ENCODE assay signal across 8 mouse cellular contexts in the genomic region with DNA sequence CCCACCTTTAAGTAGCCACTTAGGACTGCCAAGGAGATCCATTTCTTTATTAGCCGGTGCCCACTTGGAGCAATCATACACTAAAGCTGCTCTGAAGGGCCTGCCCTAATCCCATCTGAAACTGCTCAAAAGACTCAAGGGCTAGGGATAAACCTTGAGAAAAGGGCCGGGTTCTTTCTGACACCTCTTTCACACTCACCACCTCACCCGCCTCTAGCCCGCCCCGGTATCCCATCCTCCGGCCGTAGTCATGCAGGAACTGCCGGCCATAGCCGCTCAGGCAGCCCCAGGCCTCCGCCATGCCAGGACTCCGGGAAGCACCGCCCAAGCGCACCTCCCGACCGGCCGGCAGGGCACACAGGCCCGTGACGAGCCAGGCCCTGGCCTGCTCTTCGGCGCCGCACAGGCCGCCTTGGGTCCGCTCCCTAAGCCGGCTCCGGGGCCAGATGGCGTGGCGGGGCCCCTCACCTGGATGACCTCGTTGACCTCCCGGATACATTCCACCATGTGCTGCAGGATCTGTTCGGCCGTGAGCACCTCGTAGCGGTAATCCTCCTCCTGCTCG. TPM values are rescaled to one million over a fixed set of nuclear protein-coding genes. Genes with fewer than 3 reads are reported as not detected.
DNase-seq lines count a peak whose midpoint lies in the region; ATAC-seq and TF ChIP-seq lines count a peak whose summit lies in the region.

No protein-coding gene starts in this region.

- TF ChIP-seq CTCF in liver, adult 2 months (IDR thresholded peaks at IDR 0.05; ENCODE audit: low read depth, low read length) = peak; percentile 31

- ATAC-seq in embryonic facial prominence, embryonic 12.5 days (ENCODE audit: insufficient number of reproducible peaks, insufficient read depth, low FRiP score, low TSS enrichment) = peak; percentile 75

- peak; percentile 57 for DNase-seq in 3T3-L1 (ENCODE audit: low read depth, low spot score)
- DNase-seq in adrenal gland, postnatal 14 days = peak; percentile 88
- peak; percentile 75 for DNase-seq in heart, adult 18-20 months
- DNase-seq in kidney, adult 8-10 months = peak; percentile 62 to 67
- peak; percentile 55 for DNase-seq in liver, adult 2 months (ENCODE audit: extremely low read depth, low read depth, low spot score)
- DNase-seq in monocyte, adult 2 months (ENCODE audit: low read depth in 1 of 2, low spot score in 2 of 2) = peak; percentile 17 to 56
- DNase-seq in spleen, postnatal 14 days (ENCODE audit: low spot score in 2 of 2) = peak; percentile 47 to 61

- peak overlapping the region; percentile 99 for H3K27ac ChIP-seq in embryonic facial prominence, embryonic 12.5 days
- peak overlapping the region; percentile 83 for H3K27ac ChIP-seq in liver, adult 2 months (replicated peaks; ENCODE audit: insufficient read depth, low read depth, low read length)

- peak overlapping the region; percentile 98 for H3K9ac ChIP-seq in embryonic facial prominence, embryonic 12.5 days
- peak overlapping the region; percentile 98 for H3K9ac ChIP-seq in liver, adult 2 months (ENCODE audit: low read depth, low read length)

- H3K79me2 ChIP-seq in liver, adult 2 months (ENCODE audit: control insufficient read depth, insufficient read depth, low read length) = peaks cover 10% of the 10 kb centered on the region

- no peaks in the 10 kb centered on the region for H3K9me3 ChIP-seq in embryonic facial prominence, embryonic 12.5 days

- WGBS in embryonic facial prominence, embryonic 12.5 days = 0% methylated on average over 34 of the region's 34 CpGs
- under 1% methylated on average over 34 of the region's 34 CpGs for whole genome bisulfite sequencing in liver, adult 2 months

- peaks cover 9% of the 10 kb centered on the region; the same call in 1 of the 2 replicates for H3K4me1 ChIP-seq in embryonic facial prominence, embryonic 12.5 days
- H3K4me1 ChIP-seq in liver, adult 2 months (ENCODE audit: control insufficient read depth, insufficient read depth, low read length) = peaks cover 7% of the 10 kb centered on the region; the same call in 1 of the 2 replicates

- TF ChIP-seq POLR2A in liver, adult 2 months (IDR thresholded peaks at IDR 0.05; ENCODE audit: extremely low read depth, insufficient read depth, low read length) = no peak

- H3K36me3 ChIP-seq in embryonic facial prominence, embryonic 12.5 days = no peaks in the 10 kb centered on the region
- no peaks in the 10 kb centered on the region for H3K36me3 ChIP-seq in liver, adult 2 months (ENCODE audit: control insufficient read depth, insufficient read depth, low read length)

- no peaks in the 10 kb centered on the region for H3K27me3 ChIP-seq in embryonic facial prominence, embryonic 12.5 days
- H3K27me3 ChIP-seq in liver, adult 2 months (ENCODE audit: control insufficient read depth, insufficient read depth, low read length) = no peaks in the 10 kb centered on the region

- H3K4me2 ChIP-seq in embryonic facial prominence, embryonic 12.5 days (replicated peaks) = peak overlapping the region; percentile 88

- H3K4me3 ChIP-seq in embryonic facial prominence, embryonic 12.5 days = peak overlapping the region; percentile 99
- peak overlapping the region; percentile 97 for H3K4me3 ChIP-seq in liver, adult 2 months (ENCODE audit: insufficient read depth, low read depth, low read length)

RNA-seq across cellular contexts. Expression of a gene that starts 0.8 kb away (rescaled TPM):
- total RNA-seq in adrenal gland, postnatal 14 days (2021) = 94.2 and 107 TPM in 2 replicates
- polyA plus RNA-seq in embryonic facial prominence, embryonic 12.5 days (2016; fragmentation: Nextera tagmentation; extraction: Ambion mirVana) = 26.1 and 28.2 TPM in 2 replicates
- 10 to 100 TPM; 79.2 to 94.4 TPM for total RNA-seq in heart, adult 18-20 months (2021)
- 26.6 and 31.4 TPM in 2 replicates for total RNA-seq in liver, adult 2 months (2014; rRNA removed)
- polyA plus RNA-seq in liver, adult 2 months (2012; rRNA removed) = 9.5 and 10.2 TPM in 2 replicates

RNA-seq across cellular contexts. Expression of a gene that starts 53.7 kb away (rescaled TPM):
- 81.3 and 83.2 TPM in 2 replicates for total RNA-seq in adrenal gland, postnatal 14 days (2021)
- polyA plus RNA-seq in embryonic facial prominence, embryonic 12.5 days (2016; fragmentation: Nextera tagmentation; extraction: Ambion mirVana) = 60.3 and 64.1 TPM in 2 replicates
- 10 to 100 TPM; 49.6 to 54.9 TPM for total RNA-seq in heart, adult 18-20 months (2021)
- 39.6 and 46.2 TPM in 2 replicates for total RNA-seq in liver, adult 2 months (2014; rRNA removed)
- 38.9 and 46.2 TPM in 2 replicates for polyA plus RNA-seq in liver, adult 2 months (2012; rRNA removed)

RNA-seq across cellular contexts. Expression of a gene that starts 54.1 kb away (rescaled TPM):
- total RNA-seq in adrenal gland, postnatal 14 days (2021) = 0.82 and 1.7 TPM in 2 replicates
- polyA plus RNA-seq in embryonic facial prominence, embryonic 12.5 days (2016; fragmentation: Nextera tagmentation; extraction: Ambion mirVana) = 0.20 TPM in 1 of 2 replicates, not detected in the other
- under 1 TPM; 0.40 to 0.93 TPM for total RNA-seq in heart, adult 18-20 months (2021)
- 0.18 TPM in 1 of 2 replicates, not detected in the other for total RNA-seq in liver, adult 2 months (2014; rRNA removed)
- polyA plus RNA-seq in liver, adult 2 months (2012; rRNA removed) = 0.07 TPM in 1 of 2 replicates, not detected in the other

Comparison
In these comparisons a context has a peak if more than half of its experiments do, and no peak if none do; other contexts are left out.
1. Peak in every context shown above with its lines: DNase-seq, ATAC-seq, H3K4me3 ChIP-seq and H3K27ac ChIP-seq.
2. DNase-seq: peak in every context shown above with its lines; median percentile 88 in adrenal gland, postnatal 14 days; 75 in heart, adult 18-20 months; 64 in kidney, adult 8-10 months; 57 in 3T3-L1; 55 in liver, adult 2 months; 54 in spleen, postnatal 14 days; 36 in monocyte, adult 2 months.